Mouse (Mus musculus) heart, embryonic 12.5 days (tissue): ENCODE results near the gene Gabpa. TPM values are rescaled to one million over a fixed set of nuclear protein-coding genes. Genes with fewer than 3 reads are reported as not detected.

Experiments
- ATAC-seq: fragments of 200-750 bp; cut with Nextera tagmentation; 2 replicates; pipeline ENCODE4 v1.8.0; 2017; ENCODE audit warnings: moderate TSS enrichment, moderate library complexity; ENCODE audit not compliant: insufficient number of reproducible peaks, low FRiP score
- H3K27ac ChIP-seq: fragments of 300-500 bp; sonication (generic); 2 replicates; pipeline ENCODE4 v1.5.1; 2016; ENCODE audit warnings: mild to moderate bottlenecking, moderate library complexity; ENCODE audit not compliant: poor library complexity, severe bottlenecking
- H3K27me3 ChIP-seq: fragments of 300-500 bp; sonication (generic); replicated peaks from 2 replicates; pipeline ENCODE4 v1.6.1; 2016; ENCODE audit warnings: mild to moderate bottlenecking, moderate library complexity
- H3K36me3 ChIP-seq: fragments of 300-500 bp; sonication (generic); 2 replicates; pipeline ENCODE4 v1.6.1; 2016; ENCODE audit warnings: mild to moderate bottlenecking, moderate library complexity
- H3K4me1 ChIP-seq: fragments of 300-500 bp; sonication (generic); replicated peaks from 2 replicates; pipeline ENCODE4 v1.6.1; 2016; ENCODE audit warnings: mild to moderate bottlenecking
- H3K4me2 ChIP-seq: fragments of 300-500 bp; sonication (generic); 2 replicates; pipeline ENCODE4 v1.6.1; 2016; ENCODE audit warnings: mild to moderate bottlenecking, moderate library complexity
- H3K4me3 ChIP-seq: fragments of 300-500 bp; sonication (generic); 2 replicates; pipeline ENCODE4 v1.5.1; 2016; ENCODE audit warnings: mild to moderate bottlenecking
- H3K9ac ChIP-seq: fragments of 300-500 bp; sonication (generic); 2 replicates; pipeline ENCODE4 v1.6.1; 2016; ENCODE audit warnings: mild to moderate bottlenecking, moderate library complexity
- H3K9me3 ChIP-seq: fragments of 300-500 bp; sonication (generic); replicated peaks from 2 replicates; pipeline ENCODE4 v1.6.1; 2016; ENCODE audit warnings: mild to moderate bottlenecking, moderate library complexity
- WGBS: fragments of 180-500 bp; shearing (Covaris S2); methylation state at CpG from one replicate; pipeline ENCODE4 v1.1.7; 2016; 5-methylcytosine and 5-hydroxymethylcytosine counted together
- polyA plus RNA-seq: library from polyadenylated mRNA; unstranded; fragments of >200 nt; fragmentation: Nextera tagmentation; extraction: Ambion mirVana; gene quantifications from 2 replicates; pipeline ENCODE4 v1.2.1, GENCODE M21; 2016

Gene Gabpa
- polyA plus RNA-seq, 1 experiment from 2014 or later, result 44.4 TPM

DNA sequence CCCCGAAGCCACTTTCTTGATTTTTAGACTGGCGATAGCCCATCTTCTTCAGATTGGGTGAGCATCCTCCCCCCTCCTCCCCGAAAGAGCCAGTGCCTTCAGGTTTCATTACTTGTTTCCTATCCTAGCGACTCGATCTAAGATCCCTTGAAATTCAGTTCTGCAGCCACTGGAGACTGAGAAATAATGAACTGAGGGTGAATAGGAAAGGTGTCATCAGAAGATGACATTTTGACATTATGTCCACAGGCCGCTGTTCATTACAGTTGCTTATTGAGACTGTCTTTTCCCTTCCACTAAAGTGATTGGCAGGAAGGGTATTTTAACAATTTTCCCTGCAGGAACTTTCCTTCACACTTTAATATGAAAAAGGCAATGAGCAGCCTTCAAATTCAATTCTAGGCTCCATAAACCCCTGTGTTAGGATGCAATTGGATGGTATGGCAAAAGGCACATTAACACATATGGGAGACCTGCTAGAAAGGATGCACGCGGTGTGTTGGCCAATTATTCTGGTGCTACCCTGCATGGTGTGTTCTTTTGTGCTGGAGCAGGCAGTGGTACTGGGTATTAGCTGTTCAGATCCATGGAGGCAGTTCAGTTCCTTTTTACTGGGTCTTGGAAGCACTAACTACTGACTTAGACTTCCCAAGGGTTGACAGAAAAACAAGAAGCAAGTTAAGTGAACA lies 76.9 kb downstream of the Gabpa start:
- Histone ChIP-seq H3K4me3 (no peak overlapping the region), H3K27me3 (no peaks in the 10 kb centered on the region), H3K4me2 (no peak overlapping the region), H3K27ac (no peak overlapping the region), H3K36me3 (no peaks in the 10 kb centered on the region), H3K9ac (no peak overlapping the region), H3K4me1 (no peaks in the 10 kb centered on the region), H3K9me3 (no peaks in the 10 kb centered on the region)
- ATAC-seq, result no peak
- 85% methylated on average over 8 of the region's 8 CpGs for WGBS

Other genes with a start within 250 kb of the Gabpa start
- 48.5 and 50.4 TPM in 2 replicates for gene Mrpl39, start 99.2 kb upstream of the Gabpa start, polyA plus RNA-seq
- 8.3 and 8.6 TPM in 2 replicates for gene Jam2, start 60.8 kb upstream of the Gabpa start, polyA plus RNA-seq
- gene Atp5j, start 700 bp downstream of the Gabpa start, polyA plus RNA-seq, result 1,342 and 1,366 TPM in 2 replicates